Mouse (Mus musculus): ENCODE data around the gene Gm11627.

The Gm11627 gene

GRCm38 (mm10) chr11:102556031-102556715 is 23.1 kb downstream of the Gm11627 start, which contains the start of gene Gpatch8:
Gpatch8 (minus strand) TSS chr11:102556392.
- ChIA-PET CTCF (interaction anchor here in 2 of 4 experiments (0.5 to 1.1 kb wide), 7 partner anchors 17 to 980 kb away, joined by 3 to 7 read pairs (median 3); partner anchors contain the start of gene Gm11627 (in 1 of the 2)), POLR2A (interaction anchor here in 3 of 4 experiments (0.6 to 2.6 kb wide), 24 partner anchors 9 to 308 kb away, joined by 3 to 13 read pairs (median 4); partner anchors contain the start of genes BC030867 (in 1 of the 3), Gm11627 (in 1 of the 3), Grn (in 1 of the 3) and Slc25a39 (in 1 of the 3))

GRCm38 (mm10) chr11:102555400-102556030 is 23.7 kb downstream of the Gm11627 start:
- ChIA-PET CTCF (interaction anchor here in 1 of 4 experiments (0.6 kb wide), 2 partner anchors 271 to 404 kb away, joined by 3 read pairs; no protein-coding TSS in a partner anchor), POLR2A (interaction anchor here in 3 of 4 experiments (0.6 to 1.2 kb wide), 5 partner anchors 12 to 255 kb away, joined by 3 to 4 read pairs (median 3); partner anchors contain the start of gene Gm11627 (in 1 of the 3))

- ChIA-PET POLR2A (interaction anchor here (0.7 to 1.3 kb wide), 7 partner anchors 10 to 568 kb away, joined by 3 to 13 read pairs (median 5); partner anchors contain the start of gene Cfap97d1 (in 1 of the 4)), CTCF (no interaction called here)
Observed at GRCm38 (mm10) chr11:102552051-102552450, 27.2 kb downstream of the Gm11627 start.

DNA sequence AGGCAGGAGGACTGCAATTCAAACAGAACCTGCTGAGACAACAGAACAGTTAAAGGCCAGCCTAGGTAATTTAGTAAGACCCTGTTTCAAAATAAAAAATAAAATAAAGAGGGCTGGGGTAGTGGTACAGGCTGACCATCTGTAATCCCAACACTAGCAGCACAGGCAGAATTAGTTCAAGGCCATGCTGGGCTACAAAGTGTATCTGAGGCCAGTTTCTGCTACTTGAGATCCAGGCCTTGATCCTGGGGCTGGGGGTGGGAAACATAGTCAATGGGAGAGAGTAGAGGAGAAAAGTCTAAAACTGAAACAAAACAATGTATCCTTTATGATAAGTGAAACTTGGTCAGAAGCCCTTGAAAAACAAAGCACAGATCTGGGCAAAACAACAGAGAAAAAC is 28.1 kb downstream of the Gm11627 start:
- CTCF ChIA-PET: no interaction called here

DNA sequence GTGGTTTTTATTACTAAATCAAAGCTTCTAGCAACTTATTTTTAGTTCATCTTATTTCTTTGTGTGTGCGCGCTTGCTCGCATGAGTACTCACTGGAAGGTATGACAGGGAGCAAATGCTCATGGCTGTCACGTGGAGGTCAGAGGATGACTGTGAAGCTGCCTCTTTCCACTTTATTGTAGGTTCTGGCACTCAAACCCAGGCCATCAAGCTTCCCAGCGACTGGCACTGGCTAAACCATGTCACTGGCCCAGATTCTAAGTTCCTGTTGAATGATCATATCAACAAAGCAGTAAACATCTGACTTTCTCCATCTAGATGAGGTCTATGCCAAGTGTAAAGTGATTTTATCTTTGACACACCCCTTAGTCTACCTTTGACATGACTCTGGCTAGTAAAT is 37.8 kb downstream of the Gm11627 start:
- POLR2A ChIA-PET: interaction anchor here in 3 of 4 experiments (0.5 to 2.7 kb wide), 5 partner anchors 11 to 492 kb away, joined by 3 to 12 read pairs (median 3); no protein-coding TSS in a partner anchor
- CTCF ChIA-PET: interaction anchor here in 1 of 4 experiments (1.7 kb wide), 1 partner anchor 94 kb away, joined by 3 read pairs; the partner anchor contains the start of gene Fam171a2

More for the DNA sequence above, 28.1 kb downstream of the Gm11627 start:
- POLR2A ChIA-PET: interaction anchor here in 1 of 4 experiments (0.5 kb wide), 1 partner anchor 374 kb away, joined by 4 read pairs; no protein-coding TSS in a partner anchor

DNA sequence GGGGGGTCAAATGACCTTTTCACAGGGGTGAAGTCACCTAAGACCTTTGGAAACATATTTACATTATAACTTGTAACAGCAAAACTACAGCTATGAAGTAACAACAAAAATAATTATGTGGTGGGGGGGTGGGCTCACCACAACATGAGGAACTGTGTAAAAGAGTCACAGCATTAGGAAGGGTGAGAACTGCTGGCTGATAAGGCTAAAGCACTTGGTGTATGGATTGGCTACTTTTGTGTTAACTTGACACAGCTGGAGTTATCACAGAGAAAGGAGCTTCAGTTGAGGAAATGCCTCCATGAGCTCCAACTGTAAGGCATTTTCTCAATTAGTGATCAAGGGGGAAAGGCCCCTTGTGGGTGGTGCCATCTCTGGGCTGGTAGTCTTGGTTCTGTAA is 39.0 kb downstream of the Gm11627 start:
- ChIA-PET CTCF (interaction anchor here (0.6 to 1.7 kb wide), 9 partner anchors 32 to 486 kb away, joined by 3 to 6 read pairs (median 3); partner anchors contain the start of gene Fam171a2 (in 2 of the 4)), POLR2A (interaction anchor here in 3 of 4 experiments (0.6 to 2.7 kb wide), 13 partner anchors 14 to 578 kb away, joined by 3 to 13 read pairs (median 3); no protein-coding TSS in a partner anchor)

DNA sequence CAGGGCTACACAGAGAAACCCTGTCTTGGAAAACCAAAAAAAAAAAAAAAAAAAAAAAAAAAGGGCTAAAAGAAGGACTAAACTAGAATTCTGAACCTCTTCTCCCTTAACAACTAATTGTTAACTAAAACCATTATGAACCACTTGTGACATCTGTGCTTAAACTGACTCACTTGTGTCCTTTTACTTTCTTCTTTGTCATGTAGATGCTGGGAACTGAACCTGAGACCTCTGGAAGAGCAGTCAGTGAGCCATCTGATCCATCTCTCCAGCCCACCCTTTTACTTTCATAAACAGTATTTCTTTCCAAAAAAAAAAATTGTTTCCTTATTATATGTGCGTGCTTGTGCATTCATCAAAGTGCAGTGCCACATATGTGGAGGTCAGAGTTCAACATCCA is 39.6 kb downstream of the Gm11627 start:
- CTCF ChIA-PET: interaction anchor here (0.6 to 1.7 kb wide), 6 partner anchors 106 to 486 kb away, joined by 3 to 5 read pairs (median 4); no protein-coding TSS in a partner anchor
- POLR2A ChIA-PET: interaction anchor here in 2 of 4 experiments (0.6 to 1.8 kb wide), 11 partner anchors 16 to 577 kb away, joined by 3 to 5 read pairs (median 3); no protein-coding TSS in a partner anchor

DNA sequence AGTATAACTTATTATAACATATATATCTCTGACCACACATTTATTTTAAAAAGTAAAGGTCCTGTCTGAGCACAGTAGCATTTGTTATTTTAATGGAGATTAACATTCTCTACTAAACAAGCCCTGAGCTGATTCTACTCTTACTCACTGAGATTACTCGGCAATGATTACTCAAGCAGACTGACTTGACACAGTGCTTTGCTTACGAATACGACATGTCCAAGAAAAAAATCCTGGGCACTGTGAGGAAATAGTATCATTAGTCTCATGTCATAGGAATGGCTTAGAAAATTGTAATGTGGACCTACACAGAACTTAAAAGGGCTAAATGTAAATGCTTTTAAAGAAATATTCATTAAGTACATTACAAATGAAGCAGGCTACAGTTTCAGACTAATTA is 43.1 kb downstream of the Gm11627 start:
- CTCF ChIA-PET: interaction anchor here in 1 of 4 experiments (1.2 kb wide), 1 partner anchor 36 kb away, joined by 3 read pairs; no protein-coding TSS in a partner anchor
- POLR2A ChIA-PET: interaction anchor here in 1 of 4 experiments (0.9 kb wide), 1 partner anchor 28 kb away, joined by 4 read pairs; no protein-coding TSS in a partner anchor

DNA sequence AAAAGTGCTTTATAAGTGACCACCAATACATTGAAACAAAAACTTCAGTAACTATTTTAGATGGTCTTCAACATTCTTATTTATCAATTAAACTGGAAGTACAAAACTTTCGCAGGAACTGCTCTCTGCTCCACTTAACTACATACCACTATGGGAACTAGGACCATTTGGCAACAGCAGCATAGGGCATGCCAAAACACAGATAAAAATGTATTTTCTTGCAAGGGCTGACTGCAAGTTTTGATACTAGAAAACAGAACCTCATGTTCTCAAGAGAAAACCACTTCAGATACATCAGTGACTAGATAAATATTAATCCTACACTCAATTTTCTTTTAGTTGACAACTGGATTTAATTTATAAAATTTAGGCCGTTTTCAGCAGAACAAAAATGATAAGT is 45.2 kb downstream of the Gm11627 start:
- ChIA-PET CTCF (interaction anchor here in 1 of 4 experiments (0.5 kb wide), 1 partner anchor 105 kb away, joined by 3 read pairs; no protein-coding TSS in a partner anchor), POLR2A (interaction anchor here in 1 of 4 experiments (1.1 kb wide), 1 partner anchor 11 kb away, joined by 3 read pairs; no protein-coding TSS in a partner anchor)

DNA sequence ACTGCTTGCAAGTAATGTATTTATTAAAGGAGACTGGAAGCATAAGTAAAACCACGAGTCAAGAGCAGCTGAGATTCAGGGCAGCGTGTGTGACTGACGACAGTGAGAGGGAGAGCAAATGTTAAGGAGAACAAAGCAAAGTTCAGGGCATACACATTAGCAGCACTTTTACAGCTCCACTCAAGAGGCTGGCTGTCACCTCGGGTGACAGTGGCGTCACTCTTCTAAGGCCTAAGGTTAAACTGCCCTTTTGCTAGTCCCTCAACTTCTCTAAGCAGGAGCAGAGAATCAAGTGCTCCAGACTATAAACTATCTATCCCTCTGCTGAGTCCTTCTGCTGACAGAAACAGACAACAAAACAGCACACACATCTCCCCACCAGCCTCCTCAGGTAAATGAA is 47.8 kb downstream of the Gm11627 start:
- POLR2A ChIA-PET: interaction anchor here in 2 of 4 experiments (0.7 to 1.5 kb wide), 2 partner anchors 14 to 46 kb away, joined by 3 read pairs; no protein-coding TSS in a partner anchor
- CTCF ChIA-PET: interaction anchor here in 1 of 4 experiments (0.6 to 0.7 kb wide), 2 partner anchors 55 to 296 kb away, joined by 3 to 5 read pairs; no protein-coding TSS in a partner anchor
